Mouse (Mus musculus): ENCODE results near the gene Arl8b. TPM values are rescaled to one million over a fixed set of nuclear protein-coding genes. Genes with fewer than 3 reads are reported as not detected.

The Arl8b gene
- polyA plus RNA-seq, 1 experiment from 2014 or later: 71.5 TPM

Other genes starting within 250 kb of the Arl8b start
- gene Bhlhe40, start 122.5 kb upstream of the Arl8b start, polyA plus RNA-seq (2014; fragmentation: Nextera tagmentation; extraction: Ambion mirVana): 20.1 and 20.9 TPM in 2 replicates
- 15.9 and 17.6 TPM in 2 replicates for gene Edem1, start 45.5 kb downstream of the Arl8b start, polyA plus RNA-seq (2014; fragmentation: Nextera tagmentation; extraction: Ambion mirVana)

Measured in heart, embryonic 14.5 days (tissue).